Mouse (Mus musculus): ENCODE measurements around the gene Vmn1r12. TPM values are rescaled to one million over a fixed set of nuclear protein-coding genes. Genes with fewer than 3 reads are reported as not detected.

The Vmn1r12 gene
- not detected for polyA plus RNA-seq (2012; fragmentation: generic; extraction: Trizol)

DNA sequence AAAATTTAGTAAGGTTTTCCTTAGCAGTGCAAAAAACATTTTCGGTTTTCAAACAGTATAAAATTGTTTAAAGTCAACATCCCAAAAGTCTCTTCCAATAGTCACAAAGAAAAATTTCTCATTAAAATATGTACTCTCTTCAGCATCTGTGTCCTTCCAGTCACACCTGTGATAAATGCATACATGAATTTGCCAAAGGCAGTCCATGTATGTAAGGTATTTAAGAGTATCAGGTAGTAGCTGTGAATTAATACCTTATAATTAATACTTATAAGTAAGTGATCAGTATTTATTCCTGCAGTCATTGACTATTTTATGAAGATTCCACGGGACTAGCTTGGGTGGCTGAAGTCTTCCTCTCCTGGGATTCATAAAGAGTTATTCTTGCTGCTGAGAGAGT, at the start of gene Vmn1r12:
Gene Vmn1r12 (plus strand): TSS at position 301 of the 400 bp plus-strand sequence.

DNA sequence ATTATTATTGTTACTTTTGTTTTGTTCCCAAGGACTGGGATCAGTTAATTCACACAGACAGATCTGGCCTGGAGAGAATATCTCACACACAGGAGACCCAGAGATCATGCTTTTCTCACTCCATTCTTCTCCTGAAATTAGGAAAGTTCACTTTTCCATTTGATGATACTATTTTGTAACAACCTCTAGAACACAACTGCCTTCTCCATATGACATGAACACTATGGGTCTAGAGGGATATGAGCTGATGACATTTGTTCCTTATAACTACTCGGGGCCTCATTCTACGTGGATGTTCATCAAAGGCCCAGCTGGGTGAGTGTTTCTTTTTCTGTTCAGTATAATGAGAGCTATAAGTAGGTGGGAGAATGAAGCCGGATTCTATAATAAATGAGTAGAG, 47.6 kb upstream of the Vmn1r12 start, which contains the start of gene Vmn1r10:
Gene Vmn1r10 (plus strand): TSS at position 301 of the 400 bp plus-strand sequence.

DNA sequence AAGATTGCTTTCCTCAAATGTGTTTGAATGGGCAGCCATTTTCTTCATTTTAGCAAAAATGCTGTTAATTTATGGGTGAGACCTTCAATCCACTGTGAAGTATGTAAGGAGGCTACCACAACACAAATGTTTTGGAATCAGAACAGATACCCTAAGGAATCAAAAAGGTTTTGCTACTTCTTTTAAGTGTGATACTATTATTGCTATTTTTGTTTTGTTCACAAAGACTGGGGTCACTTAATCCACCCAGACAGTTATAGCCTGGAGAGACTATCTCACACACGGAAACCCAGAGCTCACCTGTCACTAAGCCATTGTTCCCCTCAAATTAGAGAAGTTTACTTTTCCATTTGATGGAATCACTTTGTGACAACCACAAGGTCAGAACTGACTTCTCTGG, 23.6 kb upstream of the Vmn1r12 start, which contains the start of gene Vmn1r11:
Gene Vmn1r11 (plus strand): TSS at position 301 of the 400 bp plus-strand sequence.

DNA sequence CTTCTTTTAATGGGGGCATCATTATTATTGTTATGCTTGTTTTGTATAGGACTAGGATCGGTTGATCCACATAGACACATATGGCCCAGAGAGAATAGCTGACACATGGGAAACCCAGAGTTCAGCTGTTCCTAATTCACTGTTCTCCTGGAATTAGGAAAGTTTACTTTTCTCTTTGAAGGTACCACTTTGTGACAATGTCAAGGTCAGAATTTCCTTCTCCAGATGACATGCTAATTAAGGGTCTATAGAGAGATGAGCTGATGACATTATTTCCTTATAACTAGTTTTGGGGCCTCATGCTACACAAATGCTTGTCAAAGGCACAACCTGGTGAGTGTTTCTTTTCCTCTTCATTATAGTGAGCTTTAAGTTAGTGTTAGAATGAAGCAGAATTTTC, 46.3 kb downstream of the Vmn1r12 start, which contains the start of gene Vmn1r13:
Gene Vmn1r13 (plus strand): TSS at position 301 of the 400 bp plus-strand sequence.

Other genes starting within 250 kb of the Vmn1r12 start
- 10 to 100 TPM in 1 of 2 experiments, 1 to 10 TPM in 1; 1.4 to 10.6 TPM for gene Nt5c3, start 233.0 kb upstream of the Vmn1r12 start, polyA plus RNA-seq (2012; fragmentation: generic; extraction: Trizol)
- gene Vmn1r4, start 232.9 kb upstream of the Vmn1r12 start, polyA plus RNA-seq (2012; fragmentation: generic; extraction: Trizol): under 1 TPM; 0.01 to 0.24 TPM
- gene Vmn1r5, start 186.6 kb upstream of the Vmn1r12 start, polyA plus RNA-seq (2012; fragmentation: generic; extraction: Trizol): not detected
- not detected for gene Vmn1r6, start 159.7 kb upstream of the Vmn1r12 start, polyA plus RNA-seq (2012; fragmentation: generic; extraction: Trizol)
- gene Vmn1r7, start 131.6 kb upstream of the Vmn1r12 start, polyA plus RNA-seq (2012; fragmentation: generic; extraction: Trizol): not detected
- gene Vmn1r8, start 124.6 kb upstream of the Vmn1r12 start, polyA plus RNA-seq (2012; fragmentation: generic; extraction: Trizol): not detected
- not detected for gene Vmn1r9, start 90.1 kb upstream of the Vmn1r12 start, polyA plus RNA-seq (2012; fragmentation: generic; extraction: Trizol)
- gene Vmn1r10, start 47.5 kb upstream of the Vmn1r12 start, polyA plus RNA-seq (2012; fragmentation: generic; extraction: Trizol): not detected
- gene Vmn1r11, start 23.5 kb upstream of the Vmn1r12 start, polyA plus RNA-seq (2012; fragmentation: generic; extraction: Trizol): not detected
- gene Vmn1r13, start 46.4 kb downstream of the Vmn1r12 start, polyA plus RNA-seq (2012; fragmentation: generic; extraction: Trizol): not detected
- gene Vmn1r14, start 74.8 kb downstream of the Vmn1r12 start, polyA plus RNA-seq (2012; fragmentation: generic; extraction: Trizol): not detected
- gene Vmn1r15, start 101.0 kb downstream of the Vmn1r12 start, polyA plus RNA-seq (2012; fragmentation: generic; extraction: Trizol): not detected
- gene Vmn1r16, start 172.6 kb downstream of the Vmn1r12 start, polyA plus RNA-seq (2012; fragmentation: generic; extraction: Trizol): not detected
- gene Vmn1r17, start 206.8 kb downstream of the Vmn1r12 start, polyA plus RNA-seq (2012; fragmentation: generic; extraction: Trizol): not detected
- gene Vmn1r18, start 238.9 kb downstream of the Vmn1r12 start, polyA plus RNA-seq (2012; fragmentation: generic; extraction: Trizol): not detected
- gene Vmn1r19, start 246.9 kb downstream of the Vmn1r12 start, polyA plus RNA-seq (2012; fragmentation: generic; extraction: Trizol): not detected